Mouse (Mus musculus): ENCODE data around the gene Myo3b.
"Not testable (repeated sequence)": the region's sequence is repeated elsewhere in the genome, so short reads cannot be mapped to it uniquely, and the experiment has no call there.

Myo3b gene

GRCm38 (mm10) chr2:70182150-70182670 lies 143.3 kb downstream of the Myo3b start:
- in situ Hi-C loops (cut with MboI, MseI), result no loop called here

- in situ Hi-C loops (cut with MboI, MseI), result no loop called here
Observed at GRCm38 (mm10) chr2:70187040-70187439, 148.1 kb downstream of the Myo3b start.

- in situ Hi-C loops (cut with MboI, MseI), result no loop called here
Observed at GRCm38 (mm10) chr2:70195418-70196248, 156.7 kb downstream of the Myo3b start.

- in situ Hi-C loops (cut with MboI, MseI), result no loop called here
Observed at GRCm38 (mm10) chr2:70201796-70202555, 163.1 kb downstream of the Myo3b start.

GRCm38 (mm10) chr2:70202578-70203167 lies 163.7 kb downstream of the Myo3b start:
- in situ Hi-C loops (cut with MboI, MseI), result no loop called here

- in situ Hi-C loops (cut with MboI, MseI), result no loop called here
Observed at GRCm38 (mm10) chr2:70208411-70208810, 169.5 kb downstream of the Myo3b start.

GRCm38 (mm10) chr2:70209790-70210189 lies 170.9 kb downstream of the Myo3b start:
- in situ Hi-C loops (cut with MboI, MseI), result no loop called here

- in situ Hi-C loops (cut with MboI, MseI), result no loop called here
Observed at GRCm38 (mm10) chr2:70210427-70211332, 171.8 kb downstream of the Myo3b start.

GRCm38 (mm10) chr2:70214401-70214800 lies 175.5 kb downstream of the Myo3b start:
- in situ Hi-C loops (cut with MboI, MseI), result no loop called here

- in situ Hi-C loops (cut with MboI, MseI), result no loop called here
Observed at GRCm38 (mm10) chr2:70217800-70218199, 178.9 kb downstream of the Myo3b start.

- in situ Hi-C loops (cut with MboI, MseI), result no loop called here
Observed at GRCm38 (mm10) chr2:70218469-70218868, 179.5 kb downstream of the Myo3b start.

- in situ Hi-C loops (cut with MboI, MseI), result no loop called here
Observed at GRCm38 (mm10) chr2:70226679-70227078, 187.8 kb downstream of the Myo3b start.

GRCm38 (mm10) chr2:70234450-70234849 lies 195.5 kb downstream of the Myo3b start:
- in situ Hi-C loops (cut with MboI, MseI), result not testable (repeated sequence)

GRCm38 (mm10) chr2:70245981-70246380 lies 207.1 kb downstream of the Myo3b start:
- in situ Hi-C loops (cut with MboI, MseI), result no loop called here

GRCm38 (mm10) chr2:70248616-70249015 lies 209.7 kb downstream of the Myo3b start:
- in situ Hi-C loops (cut with MboI, MseI), result no loop called here

GRCm38 (mm10) chr2:70249872-70250271 lies 210.9 kb downstream of the Myo3b start:
- in situ Hi-C loops (cut with MboI, MseI), result no loop called here

- in situ Hi-C loops (cut with MboI, MseI), result no loop called here
Observed at GRCm38 (mm10) chr2:70251256-70251655, 212.3 kb downstream of the Myo3b start.

- in situ Hi-C loops (cut with MboI, MseI), result no loop called here
Observed at GRCm38 (mm10) chr2:70259357-70260000, 220.6 kb downstream of the Myo3b start.

- in situ Hi-C loops (cut with MboI, MseI), result no loop called here
Observed at GRCm38 (mm10) chr2:70260646-70261195, 221.8 kb downstream of the Myo3b start.
